Comparison of ENCODE assay signal across 16 mouse cellular contexts in genomic region chr8:83585333-83585732, GRCm38 (mm10). TPM values are rescaled to one million over a fixed set of nuclear protein-coding genes. Genes with fewer than 3 reads are reported as not detected.
DNase-seq lines count a peak whose midpoint lies in the region; ATAC-seq lines count a peak whose summit lies in the region.
"Had no signal": no experiment of that assay in that cellular context is flagged by ENCODE, and none has a peak within 500 bp of the region (broad histone marks: within the 10 kb centered on the region; RNA-seq: fewer than 3 reads in every experiment).

No protein-coding gene starts in this region.

- peak; percentile 42 for DNase-seq in adrenal gland, adult 2 months
- DNase-seq in adrenal gland, postnatal 25 days, result no peak
- DNase-seq in heart, postnatal 36 days, result no peak
- no peak for DNase-seq in liver, embryonic 11.5 days (ENCODE audit: low spot score)
- DNase-seq in layer of hippocampus, adult 9-11 months, result no peak
- DNase-seq: gastrocnemius, postnatal 36 days; lung, postnatal 14 days; thymus, postnatal 4 days had no signal

- peaks cover 13% of the 10 kb centered on the region; the same call in 1 of the 2 replicates for H3K36me3 ChIP-seq in heart, embryonic 15.5 days
- peaks cover 57% of the 10 kb centered on the region for H3K36me3 ChIP-seq in liver, embryonic 12.5 days
- H3K36me3 ChIP-seq in liver, embryonic 11.5 days (ENCODE audit: control insufficient read depth, insufficient read depth, low read length), result peaks cover 18% of the 10 kb centered on the region

- intact Hi-C loops in heart, postnatal 36 days (cut with DNase I), result no loop called here

- 0 out of 2 replicates have a peak overlapping the region, but pooled peaks have one; percentile 0 for H3K27ac ChIP-seq in heart, embryonic 15.5 days
- H3K27ac ChIP-seq in liver, embryonic 12.5 days, result no peak overlapping the region
- no peak overlapping the region for H3K27ac ChIP-seq in liver, embryonic 11.5 days (ENCODE audit: low read depth, low read length)
- H3K27ac ChIP-seq: limb, embryonic 13.5 days; midbrain, embryonic 10.5 days had no signal

- H3K4me2 ChIP-seq in heart, embryonic 15.5 days, result no peak overlapping the region
- no peak overlapping the region for H3K4me2 ChIP-seq in liver, embryonic 12.5 days
- H3K4me2 ChIP-seq in liver, embryonic 11.5 days, result no peak overlapping the region
- H3K4me2 ChIP-seq: limb, embryonic 13.5 days had no signal

- H3K4me3 ChIP-seq in heart, embryonic 15.5 days, result no peak overlapping the region
- no peak overlapping the region for H3K4me3 ChIP-seq in liver, embryonic 12.5 days
- no peak overlapping the region for H3K4me3 ChIP-seq in liver, embryonic 11.5 days (ENCODE audit: low read depth, low read length)
- H3K4me3 ChIP-seq: limb, embryonic 13.5 days; midbrain, embryonic 10.5 days had no signal

- no peak overlapping the region for H3K9ac ChIP-seq in heart, embryonic 15.5 days
- no peak overlapping the region for H3K9ac ChIP-seq in liver, embryonic 12.5 days
- H3K9ac ChIP-seq in liver, embryonic 11.5 days (ENCODE audit: low read depth, low read length), result no peak overlapping the region
- H3K9ac ChIP-seq: limb, embryonic 13.5 days had no signal

- no peaks in the 10 kb centered on the region for H3K9me3 ChIP-seq in heart, embryonic 15.5 days (replicated peaks)
- H3K9me3 ChIP-seq in liver, embryonic 12.5 days (replicated peaks), result no peaks in the 10 kb centered on the region
- H3K9me3 ChIP-seq in liver, embryonic 11.5 days (ENCODE audit: control insufficient read depth, low read length), result no peaks in the 10 kb centered on the region
- H3K9me3 ChIP-seq: limb, embryonic 13.5 days; midbrain, embryonic 10.5 days had no signal

- H3K27me3 ChIP-seq in heart, embryonic 15.5 days, result no peaks in the 10 kb centered on the region
- H3K27me3 ChIP-seq in liver, embryonic 12.5 days (replicated peaks), result no peaks in the 10 kb centered on the region
- H3K27me3 ChIP-seq in liver, embryonic 11.5 days (replicated peaks; ENCODE audit: control insufficient read depth, insufficient read depth, low read length), result no peaks in the 10 kb centered on the region
- H3K27me3 ChIP-seq: CH12.LX; limb, embryonic 13.5 days had no signal

- WGBS in heart, embryonic 15.5 days, result 69% methylated on average over 3 of the region's 3 CpGs
- WGBS in liver, embryonic 12.5 days (ENCODE audit: insufficient replicate concordance), result 80% methylated on average over 3 of the region's 3 CpGs
- WGBS in liver, embryonic 11.5 days, result 82% methylated on average over 3 of the region's 3 CpGs

- H3K4me1 ChIP-seq in heart, embryonic 15.5 days (replicated peaks), result peaks cover 33% of the 10 kb centered on the region
- H3K4me1 ChIP-seq in liver, embryonic 12.5 days, result peaks cover 41% of the 10 kb centered on the region
- H3K4me1 ChIP-seq in liver, embryonic 11.5 days (replicated peaks; ENCODE audit: control insufficient read depth, insufficient read depth, low read length), result peaks cover 3% of the 10 kb centered on the region; the same call in 1 of the 2 replicates

- no peak for ATAC-seq in heart, embryonic 15.5 days (replicated peaks; ENCODE audit: insufficient number of reproducible peaks, insufficient read depth, low FRiP score, low read depth)
- ATAC-seq in liver, embryonic 12.5 days, result peak; percentile 8; the same call in 1 of the 2 replicates
- no peak for ATAC-seq in liver, embryonic 11.5 days (replicated peaks; ENCODE audit: low FRiP score)
- no peak for ATAC-seq in megakaryocyte-erythroid progenitor cell, adult 5-6 weeks (replicated peaks; ENCODE audit: low FRiP score, low TSS enrichment, poor library complexity, severe bottlenecking)

RNA-seq across cellular contexts. Expression of gene Ndufb7, which starts 18.9 kb away (rescaled TPM):
- 100 to 1,000 TPM; 209 to 258 TPM for total RNA-seq in adrenal gland, adult 2 months (2021)
- polyA plus RNA-seq in adrenal gland, adult 2 months (2012; rRNA removed), result 402 and 495 TPM in 2 replicates
- 223 and 229 TPM in 2 replicates for total RNA-seq in adrenal gland, postnatal 25 days (2021)
- 537 and 672 TPM in 2 replicates for polyA plus RNA-seq in heart, embryonic 15.5 days (2015; fragmentation: Nextera tagmentation; extraction: Ambion mirVana)
- 100 to 1,000 TPM; 712 to 745 TPM for total RNA-seq in heart, postnatal 36 days (2021)
- 290 and 291 TPM in 2 replicates for polyA plus RNA-seq in liver, embryonic 12.5 days (2016; fragmentation: Nextera tagmentation; extraction: Ambion mirVana)
- polyA plus RNA-seq in liver, embryonic 11.5 days (2014; fragmentation: Nextera tagmentation; extraction: Ambion mirVana), result 321 and 354 TPM in 2 replicates
- 199 and 204 TPM in 2 replicates for total RNA-seq in megakaryocyte-erythroid progenitor cell, adult 5-6 weeks (2014; fragmentation: Nextera tagmentation)
- total RNA-seq in megakaryocyte-erythroid progenitor cell, adult 5-6 weeks (2017), result 173 and 183 TPM in 2 replicates

RNA-seq across cellular contexts. Expression of gene Tecr, which starts 22.4 kb away (rescaled TPM):
- total RNA-seq in adrenal gland, adult 2 months (2021), result 100 to 1,000 TPM; 409 to 723 TPM
- polyA plus RNA-seq in adrenal gland, adult 2 months (2012; rRNA removed), result 1,113 and 1,272 TPM in 2 replicates
- 582 and 661 TPM in 2 replicates for total RNA-seq in adrenal gland, postnatal 25 days (2021)
- polyA plus RNA-seq in heart, embryonic 15.5 days (2015; fragmentation: Nextera tagmentation; extraction: Ambion mirVana), result 349 and 431 TPM in 2 replicates
- total RNA-seq in heart, postnatal 36 days (2021), result 100 to 1,000 TPM; 431 to 554 TPM
- polyA plus RNA-seq in liver, embryonic 12.5 days (2016; fragmentation: Nextera tagmentation; extraction: Ambion mirVana), result 371 and 378 TPM in 2 replicates
- polyA plus RNA-seq in liver, embryonic 11.5 days (2014; fragmentation: Nextera tagmentation; extraction: Ambion mirVana), result 468 and 475 TPM in 2 replicates
- total RNA-seq in megakaryocyte-erythroid progenitor cell, adult 5-6 weeks (2014; fragmentation: Nextera tagmentation), result 304 and 466 TPM in 2 replicates
- 230 and 318 TPM in 2 replicates for total RNA-seq in megakaryocyte-erythroid progenitor cell, adult 5-6 weeks (2017)

RNA-seq across cellular contexts. Expression of gene Dnajb1, which starts 22.7 kb away (rescaled TPM):
- 10 to 100 TPM; 21.8 to 61.9 TPM for total RNA-seq in adrenal gland, adult 2 months (2021)
- polyA plus RNA-seq in adrenal gland, adult 2 months (2012; rRNA removed), result 21.8 and 27.3 TPM in 2 replicates
- total RNA-seq in adrenal gland, postnatal 25 days (2021), result 27.7 and 28.0 TPM in 2 replicates
- polyA plus RNA-seq in heart, embryonic 15.5 days (2015; fragmentation: Nextera tagmentation; extraction: Ambion mirVana), result 36.7 and 47.2 TPM in 2 replicates
- total RNA-seq in heart, postnatal 36 days (2021), result 10 to 100 TPM; 10.7 to 16.0 TPM
- 65.1 and 69.8 TPM in 2 replicates for polyA plus RNA-seq in liver, embryonic 12.5 days (2016; fragmentation: Nextera tagmentation; extraction: Ambion mirVana)
- 75.9 and 77.1 TPM in 2 replicates for polyA plus RNA-seq in liver, embryonic 11.5 days (2014; fragmentation: Nextera tagmentation; extraction: Ambion mirVana)
- total RNA-seq in megakaryocyte-erythroid progenitor cell, adult 5-6 weeks (2014; fragmentation: Nextera tagmentation), result 49.7 and 52.6 TPM in 2 replicates
- total RNA-seq in megakaryocyte-erythroid progenitor cell, adult 5-6 weeks (2017), result 50.2 and 63.1 TPM in 2 replicates

RNA-seq across cellular contexts. Expression of gene Olfr370, which starts 49.8 kb away (rescaled TPM):
- total RNA-seq in adrenal gland, adult 2 months (2021), result not detected
- not detected in 2 replicates for polyA plus RNA-seq in adrenal gland, adult 2 months (2012; rRNA removed)
- total RNA-seq in adrenal gland, postnatal 25 days (2021), result not detected in 2 replicates
- not detected in 2 replicates for polyA plus RNA-seq in heart, embryonic 15.5 days (2015; fragmentation: Nextera tagmentation; extraction: Ambion mirVana)
- total RNA-seq in heart, postnatal 36 days (2021), result not detected
- not detected in 2 replicates for polyA plus RNA-seq in liver, embryonic 12.5 days (2016; fragmentation: Nextera tagmentation; extraction: Ambion mirVana)
- not detected in 2 replicates for polyA plus RNA-seq in liver, embryonic 11.5 days (2014; fragmentation: Nextera tagmentation; extraction: Ambion mirVana)
- not detected in 2 replicates for total RNA-seq in megakaryocyte-erythroid progenitor cell, adult 5-6 weeks (2014; fragmentation: Nextera tagmentation)
- not detected in 2 replicates for total RNA-seq in megakaryocyte-erythroid progenitor cell, adult 5-6 weeks (2017)
- total RNA-seq: CH12.LX; gastrocnemius, postnatal 36 days; left cerebral cortex, adult 18-20 months; neutrophil, adult 5-6 weeks had no signal
- polyA plus RNA-seq: limb, embryonic 13.5 days; midbrain, embryonic 10.5 days had no signal
